Mouse (Mus musculus) heart, adult 18-20 months (tissue): Measurements from ENCODE around the gene Tmigd1. TPM values are rescaled to one million over a fixed set of nuclear protein-coding genes. Genes with fewer than 3 reads are reported as not detected.
"Not testable (repeated sequence)": the region's sequence is repeated elsewhere in the genome, so short reads cannot be mapped to it uniquely, and the experiment has no call there.

Experiments
- DNase-seq, 2 experiments: peaks; one replicate each; pipeline ENCODE4 v3.0.0; 2021 to 2022; ENCODE audit warnings: mixed read lengths in 1 of 2
- total RNA-seq, 2 experiments: library from RNA; stranded (reverse); gene quantifications; 2 replicates each; pipeline ENCODE4 v1.2.3; 2021

The Tmigd1 gene
- total RNA-seq, 2 experiments from 2014 or later: 0.28 TPM; not detected in 1

DNA sequence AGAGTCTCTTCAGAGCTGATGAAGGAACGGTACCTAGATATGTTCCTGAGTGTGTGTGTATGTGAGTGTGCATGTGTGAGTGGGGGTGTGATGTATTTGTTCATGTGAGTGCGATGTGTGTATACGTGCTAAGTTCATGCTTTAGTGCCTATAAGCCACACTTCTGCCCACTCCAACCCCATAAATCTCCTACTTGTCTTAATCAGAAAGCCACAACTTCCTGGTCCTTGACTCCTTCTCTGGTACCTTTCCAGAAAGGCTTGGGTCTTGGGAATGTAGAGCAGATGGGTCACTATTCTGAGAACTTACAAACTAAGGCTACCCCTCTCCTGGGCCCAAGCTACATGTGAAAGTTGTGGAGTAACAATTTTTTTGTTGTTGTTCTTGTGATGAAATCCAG is 3.2 kb upstream of the Tmigd1 start:
- DNase-seq: no peak

DNA sequence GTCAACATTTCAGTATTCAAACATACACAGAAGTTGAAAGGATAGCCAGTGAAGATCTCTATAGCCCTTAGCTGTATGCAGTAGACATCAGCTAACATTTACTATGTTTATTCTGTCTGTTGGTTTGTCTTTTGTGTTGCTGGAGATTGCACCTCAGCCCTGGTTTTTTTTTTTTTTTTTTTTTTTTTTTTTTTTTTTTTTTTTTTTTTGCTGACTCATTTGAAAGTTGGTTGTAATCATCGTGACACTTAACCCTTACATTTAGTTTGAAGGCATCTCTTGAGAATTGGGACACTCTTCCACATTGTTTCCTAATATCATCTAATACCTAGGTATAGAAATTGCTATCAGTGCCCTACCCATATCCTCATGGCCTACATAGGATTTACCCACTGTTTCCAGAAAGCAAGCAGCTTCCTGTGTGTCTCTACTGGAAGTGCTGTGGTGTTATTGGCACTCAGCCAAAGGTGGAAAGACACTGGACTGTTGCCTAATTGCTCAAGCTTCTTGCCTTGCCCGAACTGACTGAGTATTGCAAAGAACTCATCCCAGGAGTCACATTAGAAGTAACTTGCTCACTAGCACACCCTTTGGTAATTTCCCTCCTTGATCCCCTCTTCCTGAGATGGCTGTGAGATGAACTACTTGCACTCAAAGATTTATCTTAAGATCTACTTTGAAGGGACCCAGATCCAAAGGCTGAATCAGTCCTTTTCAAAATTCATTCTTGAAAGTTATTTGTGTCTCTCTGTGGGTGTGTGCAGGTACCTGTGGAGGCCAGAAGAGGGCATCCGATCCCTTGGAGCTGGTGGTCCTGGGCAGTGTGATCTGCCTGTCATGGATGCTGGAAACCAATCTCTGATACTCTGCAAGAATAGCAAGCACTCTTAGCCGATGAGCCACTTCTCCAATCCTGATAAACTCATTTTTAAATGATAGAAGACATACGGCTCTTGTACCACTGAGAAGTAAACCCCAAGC is 1.9 kb upstream of the Tmigd1 start:
- peak; percentile 35 to 54 for DNase-seq

DNA sequence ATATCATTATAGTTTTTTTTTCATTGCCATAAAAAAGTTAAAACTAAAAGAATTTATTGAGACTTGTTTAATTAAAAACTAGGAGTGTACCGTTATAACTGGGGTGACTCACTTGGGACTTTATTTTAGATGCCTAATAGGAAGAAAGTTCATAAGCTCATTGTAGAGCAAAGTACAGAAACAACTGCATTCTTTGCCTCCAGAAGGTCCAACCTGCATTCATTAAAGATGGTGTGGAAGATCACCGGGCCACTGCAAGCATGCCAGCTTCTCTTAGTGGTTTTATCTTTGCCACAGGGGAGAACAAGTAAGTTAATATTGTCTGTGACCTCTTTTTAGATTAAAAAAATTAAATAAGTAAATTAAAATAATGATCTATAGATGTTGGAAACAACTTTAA is 2.4 kb downstream of the Tmigd1 start:
- DNase-seq: no peak

DNA sequence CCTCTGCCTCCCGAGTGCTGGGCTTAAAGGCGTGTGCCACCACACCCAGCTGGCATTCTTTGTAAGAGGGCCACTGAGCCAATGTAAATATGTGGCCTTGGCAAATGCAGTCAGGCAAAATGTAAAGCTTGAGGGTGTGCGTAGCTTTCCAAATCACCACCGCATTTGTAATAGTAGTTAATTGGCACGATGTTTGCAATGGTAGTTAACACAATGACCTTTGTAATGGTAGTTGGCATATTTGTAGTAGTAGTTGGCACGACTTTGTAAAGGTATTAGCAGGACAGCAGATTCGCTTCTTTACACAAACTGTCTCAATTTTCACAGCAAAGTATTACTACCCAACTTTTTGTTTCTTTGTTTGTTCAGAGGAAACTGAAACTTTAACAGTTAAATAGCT is 6.7 kb downstream of the Tmigd1 start:
- DNase-seq: no peak

DNA sequence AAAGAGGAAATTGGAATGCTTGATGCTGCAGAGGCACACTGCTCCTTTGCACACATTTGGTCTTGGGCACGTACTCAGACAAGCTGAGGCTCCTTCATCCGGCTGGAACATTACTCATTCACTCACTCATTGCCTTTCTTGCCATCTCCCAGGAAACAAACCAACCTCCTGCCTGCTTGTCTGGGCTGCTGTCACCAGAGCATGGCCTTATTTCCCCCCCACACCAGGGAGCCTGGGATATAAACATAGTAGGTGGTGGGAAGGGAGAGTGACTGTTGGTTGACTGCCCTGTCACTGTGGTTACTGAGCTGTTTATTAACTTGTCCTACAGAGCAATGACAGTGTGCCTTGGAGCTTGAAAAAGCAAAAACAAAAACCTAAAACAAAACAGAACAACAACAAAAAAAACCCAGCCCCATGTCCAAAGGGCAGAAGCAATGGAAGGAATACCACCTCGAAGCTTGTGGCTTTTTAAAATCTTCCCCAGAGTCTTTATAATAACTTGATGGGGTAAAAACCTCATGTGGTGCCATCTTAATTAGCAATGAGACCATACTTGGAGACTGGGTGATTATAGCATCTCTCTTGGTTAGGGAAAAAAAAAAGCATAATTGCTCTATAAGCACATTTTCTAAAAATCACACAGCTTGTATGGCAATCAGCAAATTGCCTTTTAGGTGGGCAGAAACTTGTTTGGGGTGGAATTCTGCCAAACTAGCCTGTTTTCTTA is 9.5 kb downstream of the Tmigd1 start:
- no peak for DNase-seq

DNA sequence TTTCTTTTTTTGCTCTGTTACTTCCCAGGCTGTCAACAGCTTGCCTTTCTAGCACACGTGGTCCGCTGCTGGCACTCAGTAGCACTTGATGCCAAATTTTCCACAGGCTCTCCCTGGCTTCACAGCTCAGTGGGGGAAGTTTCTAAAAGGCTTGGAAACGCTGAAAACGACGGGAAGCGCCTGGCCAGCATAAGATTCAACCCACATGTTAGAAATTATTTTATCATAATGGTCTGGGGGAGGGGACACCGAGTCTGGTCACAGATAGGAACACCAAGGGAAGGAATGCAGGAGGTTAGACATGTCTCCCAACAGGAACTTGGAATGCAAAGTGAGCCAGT is 10.1 kb downstream of the Tmigd1 start:
- peak in 1 of 2 experiments; percentile 28 for DNase-seq

DNA sequence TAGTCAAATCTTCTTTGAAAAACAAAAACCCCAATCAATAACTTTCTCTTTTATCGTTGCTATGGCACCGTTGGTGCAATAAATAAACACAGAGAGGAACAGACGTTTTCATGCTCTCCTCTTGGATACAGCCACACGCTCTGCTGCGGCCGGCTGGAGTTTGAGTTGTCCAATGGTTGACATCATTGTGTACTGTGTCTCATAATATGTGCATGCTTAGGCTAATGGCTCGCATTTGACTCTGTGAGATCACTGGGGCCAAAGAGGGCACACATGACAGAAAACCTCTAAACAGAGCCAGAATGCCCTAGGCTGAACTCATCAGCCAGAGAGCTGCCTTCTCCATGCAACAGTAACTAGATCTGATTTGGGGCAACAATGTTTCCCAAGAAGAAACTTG is 12.4 kb downstream of the Tmigd1 start:
- DNase-seq: no peak

DNA sequence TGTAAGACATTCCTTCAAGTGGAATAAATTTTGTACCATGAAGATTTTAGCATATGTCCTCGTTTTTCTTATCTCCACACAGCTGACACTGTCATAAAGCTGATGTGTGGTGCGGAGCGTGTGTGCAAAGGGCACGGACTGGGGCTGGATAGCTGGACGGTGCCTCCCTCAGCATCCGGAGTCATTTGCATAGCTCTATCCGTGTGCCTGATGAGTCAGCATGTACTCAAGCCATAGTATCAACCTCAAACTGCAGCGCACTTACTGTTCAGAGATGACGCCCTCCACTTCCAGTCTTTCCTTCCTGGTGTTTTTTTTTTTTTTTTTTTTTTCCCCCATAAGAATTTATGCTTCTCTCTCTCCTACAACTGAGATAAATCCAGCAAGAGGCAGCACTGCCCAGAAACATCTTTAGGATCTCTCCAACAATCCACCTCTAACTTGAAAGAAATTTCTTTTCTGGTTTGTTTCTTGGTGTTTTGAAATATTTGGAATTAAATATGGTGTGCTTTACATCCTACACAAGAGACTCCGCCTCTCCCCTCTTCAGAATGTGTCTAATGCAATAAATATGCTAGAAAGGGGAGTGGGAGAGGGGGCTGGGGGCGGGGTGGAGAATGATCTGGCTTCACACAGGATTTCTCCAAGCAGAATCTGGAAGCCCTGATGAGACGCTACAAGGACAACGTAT is 14.7 kb downstream of the Tmigd1 start:
- DNase-seq: no peak

DNA sequence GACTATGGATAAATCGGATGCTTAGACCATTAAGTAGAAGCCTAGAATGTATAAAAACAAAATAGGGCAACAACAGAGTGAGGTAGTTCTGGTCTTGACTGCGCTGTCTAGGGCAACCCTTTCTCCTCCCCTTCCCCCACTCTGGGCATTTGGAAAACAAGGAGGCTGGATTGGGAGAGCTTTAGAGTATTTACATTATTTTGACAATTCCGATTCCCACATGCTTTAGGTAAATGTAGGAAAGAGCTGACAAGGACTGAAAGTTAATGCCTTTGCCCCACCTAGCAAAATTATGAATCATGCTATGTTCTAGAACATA is 15.2 kb downstream of the Tmigd1 start:
- DNase-seq: no peak

DNA sequence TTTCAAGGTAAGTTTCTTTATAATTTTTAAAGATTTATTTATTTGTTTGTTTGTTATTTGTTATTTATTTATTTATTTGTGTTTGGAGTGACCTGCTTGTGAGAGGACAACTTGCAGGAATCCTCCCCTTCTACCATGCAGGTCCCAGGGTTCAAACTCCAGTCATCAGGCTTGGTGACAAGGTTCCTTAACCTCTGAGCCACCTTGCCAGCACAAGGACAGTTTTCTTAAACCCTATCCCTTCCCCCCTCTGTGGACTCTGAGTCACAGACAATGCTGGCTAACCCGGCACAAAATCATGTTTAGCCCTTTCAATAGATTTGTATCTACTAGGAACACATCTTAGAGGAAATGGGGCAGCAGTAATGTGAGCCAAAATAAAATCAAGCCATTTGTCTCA is 18.6 kb downstream of the Tmigd1 start:
- no peak for DNase-seq

DNA sequence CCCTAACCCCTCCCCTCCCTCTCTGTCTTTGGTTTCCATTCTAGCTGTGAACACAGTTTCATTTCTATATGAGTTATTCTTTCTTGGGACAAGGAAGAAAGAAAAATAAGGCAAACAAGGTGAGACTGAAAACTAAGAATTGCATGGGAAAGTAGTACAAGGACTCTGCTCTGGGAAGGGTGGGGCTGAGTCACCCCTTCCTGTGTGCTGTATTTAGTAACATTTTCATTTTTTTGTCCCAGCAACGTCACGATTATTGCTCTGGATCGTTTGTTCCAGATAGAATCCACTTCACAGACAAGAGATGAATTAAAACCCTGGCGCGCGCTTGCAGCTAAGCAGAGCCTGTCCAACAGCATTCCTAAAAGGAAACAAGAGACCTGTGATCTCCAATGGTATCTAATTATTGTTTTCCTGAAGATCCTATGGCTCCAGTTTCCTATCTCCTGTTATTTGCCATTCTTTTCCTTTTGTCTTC is 22.8 kb downstream of the Tmigd1 start, which contains the start of gene Blmh:
Gene Blmh, plus strand, starts transcription at position 51 of the 478 bp plus-strand sequence.
- peak; percentile 20 to 52 for DNase-seq

DNA sequence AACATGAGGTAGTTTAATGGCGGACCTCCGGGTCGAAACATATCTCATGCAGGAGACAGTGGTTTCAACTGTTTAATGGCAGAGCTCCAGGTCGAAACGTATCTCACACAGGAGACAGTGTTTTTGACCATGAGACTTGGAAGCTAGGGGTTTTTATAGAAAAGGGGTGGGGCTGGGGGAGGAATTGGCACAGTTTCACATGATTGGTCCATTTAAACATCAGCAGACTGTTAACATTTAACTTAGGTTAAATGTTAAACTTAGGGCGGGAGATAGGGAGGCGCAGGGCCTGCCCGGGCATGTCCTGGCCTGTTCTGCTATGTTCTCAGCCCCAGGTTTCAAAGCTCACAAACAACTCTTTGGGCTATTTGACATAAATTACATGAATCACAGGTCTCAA is 26.6 kb downstream of the Tmigd1 start:
- not testable (repeated sequence) for DNase-seq

DNA sequence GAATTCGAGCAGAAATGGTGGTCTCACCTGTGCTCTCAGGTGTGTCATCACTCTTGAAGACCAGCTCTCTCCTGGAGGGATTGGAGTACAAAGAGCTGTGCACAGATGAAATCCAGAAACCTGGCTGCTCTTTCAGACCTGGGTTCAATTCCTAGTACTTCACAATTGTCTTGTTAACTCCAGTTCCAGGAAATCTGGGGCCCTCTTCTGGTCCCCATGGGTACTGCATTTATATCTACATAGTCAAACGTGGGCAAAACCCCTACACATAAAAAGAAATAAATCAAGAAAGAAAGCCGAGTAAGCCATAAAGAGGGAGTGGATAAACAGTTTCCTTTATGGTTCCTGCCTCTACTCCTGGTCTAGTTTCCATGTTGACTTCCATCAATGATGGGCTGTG is 31.2 kb downstream of the Tmigd1 start:
- DNase-seq: no peak

DNA sequence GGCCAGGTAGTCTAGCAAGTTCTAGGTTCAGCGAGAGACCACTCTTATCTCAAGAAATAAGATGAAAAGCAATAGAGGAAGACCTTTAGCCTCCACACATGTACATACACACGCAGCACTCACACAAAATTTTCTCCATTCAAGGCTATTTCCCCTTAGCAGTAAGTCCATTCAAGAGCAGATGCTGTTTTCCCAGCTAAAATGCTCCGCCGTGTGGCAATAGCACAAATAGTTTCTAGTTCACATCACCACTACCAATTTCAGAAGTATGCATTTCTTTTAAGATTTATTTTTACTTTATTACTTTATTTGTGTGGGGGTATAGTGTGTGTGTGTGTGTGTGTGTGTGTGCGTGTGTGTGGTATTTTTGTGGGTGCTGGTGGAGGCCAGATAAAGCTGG is 34.6 kb downstream of the Tmigd1 start:
- no peak for DNase-seq

DNA sequence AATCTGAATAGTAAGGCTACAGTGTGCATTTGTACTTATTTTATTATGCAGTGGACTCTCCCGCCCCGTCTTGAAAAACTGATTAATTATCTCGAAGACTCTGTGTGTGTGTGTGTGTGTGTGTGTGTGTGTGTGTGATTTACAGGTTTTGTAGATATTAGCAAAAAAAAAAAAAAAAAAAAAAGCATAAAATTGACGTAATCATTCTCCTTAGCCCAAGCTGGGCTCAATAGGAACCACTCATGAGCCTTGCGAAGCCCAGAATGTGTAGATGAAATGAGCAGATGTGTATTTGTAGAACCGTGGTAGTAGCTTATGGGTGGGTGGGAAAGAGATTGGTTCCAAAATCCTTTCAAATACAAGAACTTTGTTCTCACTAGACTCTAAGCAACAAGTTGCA is 42.9 kb downstream of the Tmigd1 start:
- no peak for DNase-seq

DNA sequence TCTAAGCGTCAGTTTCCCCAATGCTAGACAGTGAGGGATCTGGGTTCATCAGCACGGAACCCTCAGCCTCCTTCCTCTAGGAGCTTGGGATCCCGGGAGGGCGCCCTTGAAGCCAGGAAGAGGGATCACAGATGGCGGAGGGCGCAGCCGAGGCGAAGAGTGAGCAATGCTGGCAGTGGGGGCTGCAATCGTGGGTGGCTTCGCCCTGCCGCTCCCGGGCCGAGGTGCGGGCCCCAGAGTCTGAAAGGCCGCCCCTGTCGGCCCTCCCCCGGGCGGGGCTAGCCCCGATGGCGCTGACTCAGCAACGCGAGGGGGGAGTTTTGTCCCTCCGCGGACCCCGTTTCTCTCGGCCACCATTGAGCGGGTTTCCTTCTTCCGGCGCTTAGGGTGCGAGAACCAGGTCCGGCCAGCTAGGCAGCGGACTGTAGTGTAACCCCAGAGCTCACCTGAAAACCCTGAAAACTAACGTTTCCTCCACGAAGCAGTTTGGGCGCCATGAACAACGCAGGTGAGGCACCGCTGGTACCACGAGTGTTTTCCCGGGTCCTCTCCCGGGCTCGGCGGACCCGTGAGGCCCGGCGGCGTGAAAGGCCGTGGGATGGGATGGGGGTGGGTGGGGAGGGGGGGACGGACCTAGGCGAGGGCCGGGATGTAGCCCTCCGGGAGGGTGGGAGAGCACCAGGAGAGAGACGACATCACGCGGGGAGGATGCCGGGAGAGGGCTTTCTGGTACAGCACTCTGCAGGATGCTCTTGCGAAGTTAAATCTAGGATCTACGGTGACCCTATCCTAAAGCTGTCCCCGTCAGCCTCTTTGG is 43.6 kb downstream of the Tmigd1 start:
- DNase-seq: peak; percentile 94 to 97

DNA sequence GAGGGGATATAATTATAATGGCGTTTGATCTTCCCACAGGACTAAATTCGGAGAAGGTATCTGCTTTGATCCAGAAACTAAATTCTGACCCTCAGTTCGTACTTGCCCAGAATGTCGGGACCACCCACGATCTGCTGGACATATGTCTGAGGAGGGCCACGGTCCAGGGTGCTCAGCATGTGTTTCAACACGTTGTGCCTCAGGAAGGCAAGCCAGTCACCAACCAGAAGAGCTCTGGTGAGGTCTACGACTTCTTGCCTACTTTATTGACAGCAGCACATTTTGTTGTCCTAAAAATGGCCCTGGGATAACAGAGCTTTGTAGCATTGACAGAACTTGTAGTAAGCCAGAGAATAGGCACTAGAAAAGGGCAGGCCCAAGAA is 44.2 kb downstream of the Tmigd1 start:
- DNase-seq: peak; percentile 4 to 29

DNA sequence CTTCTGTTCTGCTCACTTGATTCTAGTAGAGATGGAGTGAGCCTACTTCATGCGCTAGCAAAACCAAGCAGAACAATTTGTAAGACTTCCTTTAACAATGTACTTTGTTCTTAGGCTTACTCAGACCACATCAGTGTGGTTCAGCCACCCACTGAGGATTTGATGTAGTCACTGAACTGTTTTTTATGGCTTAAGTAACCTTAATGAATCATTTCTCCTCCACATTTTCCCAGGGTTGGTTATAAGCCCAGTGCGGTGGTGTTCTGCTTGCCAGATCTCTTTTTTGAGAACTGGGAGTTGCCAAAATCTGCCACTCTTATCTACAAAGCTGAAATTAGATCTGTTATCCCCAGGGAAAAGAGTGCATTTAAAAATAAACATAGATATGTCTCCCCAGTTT is 51.6 kb downstream of the Tmigd1 start:
- peak; percentile 29 to 39 for DNase-seq

DNA sequence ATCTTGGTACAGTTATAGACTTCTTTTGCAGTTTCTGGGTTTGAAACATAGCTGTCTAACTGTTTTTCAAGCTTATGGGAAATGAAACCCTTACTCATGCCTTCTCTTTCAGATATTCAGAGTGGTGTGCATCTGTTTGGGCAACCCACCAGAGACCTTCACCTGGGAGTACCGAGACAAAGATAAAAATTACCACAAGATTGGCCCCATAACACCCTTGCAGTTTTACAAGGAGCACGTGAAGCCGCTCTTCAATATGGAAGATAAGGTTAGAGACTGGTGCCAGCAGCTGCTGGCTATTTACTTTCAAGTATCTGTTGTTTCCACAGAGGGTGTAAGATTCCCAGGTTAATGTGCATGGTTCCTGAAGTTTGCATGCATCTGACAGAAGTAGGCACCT is 63.7 kb downstream of the Tmigd1 start:
- DNase-seq: no peak
